Mouse (Mus musculus): Measurements from ENCODE around the gene Cyp2b13. TPM values are rescaled to one million over a fixed set of nuclear protein-coding genes. Genes with fewer than 3 reads are reported as not detected.
"Not testable (repeated sequence)": the region's sequence is repeated elsewhere in the genome, so short reads cannot be mapped to it uniquely, and the experiment has no call there.

Gene Cyp2b13
- not detected in 2 replicates for polyA plus RNA-seq (2015; fragmentation: Nextera tagmentation; extraction: Ambion mirVana)

DNA sequence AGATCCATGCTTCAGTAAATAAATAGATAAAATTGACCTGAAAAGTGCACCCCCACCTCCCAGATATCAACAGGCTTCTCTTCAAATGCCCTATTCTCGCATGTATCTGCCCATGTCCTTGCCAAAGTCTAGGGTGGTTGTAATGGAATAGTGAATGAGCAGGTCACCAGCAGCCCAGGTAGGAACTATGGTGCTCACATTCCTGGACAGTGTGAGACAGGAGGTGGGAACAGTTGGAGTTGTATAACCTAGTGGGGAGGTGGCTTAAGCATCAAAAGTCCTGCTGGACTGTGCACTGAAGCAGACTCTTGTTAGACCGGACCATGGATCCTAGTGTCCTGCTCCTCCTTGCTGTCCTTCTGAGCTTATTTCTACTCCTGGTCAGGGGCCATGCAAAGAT, at the start of gene Cyp2b13:
Cyp2b13 (plus strand) TSS at position 301 of the 400 bp plus-strand sequence.
- not testable (repeated sequence) for H3K36me3 ChIP-seq (ENCODE audit: control insufficient read depth, insufficient read depth, low read length); H3K27me3 ChIP-seq (replicated peaks; ENCODE audit: control insufficient read depth, insufficient read depth, low read length); H3K9me3 ChIP-seq (ENCODE audit: control insufficient read depth, low read length); H3K4me2 ChIP-seq (ENCODE audit: low read length); H3K4me1 ChIP-seq (ENCODE audit: control insufficient read depth, insufficient read depth, low read depth, low read length); H3K9ac ChIP-seq (ENCODE audit: low read depth, low read length); ATAC-seq; H3K27ac ChIP-seq (ENCODE audit: low read depth, low read length); H3K4me3 ChIP-seq (ENCODE audit: low read length)
- WGBS = 56% methylated on average over 1 of the region's 2 CpGs

DNA sequence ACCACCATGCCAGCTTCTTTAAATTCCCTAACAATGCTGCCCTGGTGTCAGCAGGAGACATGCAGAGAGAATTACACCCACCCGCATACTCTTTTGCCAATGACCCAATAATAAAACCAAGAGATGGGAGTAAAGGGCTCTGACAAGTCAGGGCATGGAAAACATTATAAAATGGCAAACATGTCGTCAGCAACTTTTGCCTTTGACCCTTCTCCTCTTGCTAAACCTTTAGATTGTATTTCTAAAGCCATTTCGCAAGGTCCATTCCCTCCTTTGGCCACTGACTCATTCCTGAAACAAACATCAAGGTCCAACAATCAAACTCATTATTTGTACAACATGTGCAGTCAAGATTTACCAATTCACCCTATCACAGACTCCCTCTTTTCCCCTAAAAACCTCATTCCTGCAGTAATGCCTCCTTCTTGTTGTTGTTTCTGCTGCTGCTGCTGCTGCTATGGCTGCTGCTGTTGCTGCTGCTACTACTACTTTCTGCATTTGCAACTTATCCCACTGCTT, 41.4 kb upstream of the Cyp2b13 start:
- H3K9ac ChIP-seq (ENCODE audit: low read depth, low read length); H3K27me3 ChIP-seq (replicated peaks; ENCODE audit: control insufficient read depth, insufficient read depth, low read length); H3K4me3 ChIP-seq (ENCODE audit: low read length); H3K27ac ChIP-seq (ENCODE audit: low read depth, low read length); H3K36me3 ChIP-seq (ENCODE audit: control insufficient read depth, insufficient read depth, low read length); H3K9me3 ChIP-seq (ENCODE audit: control insufficient read depth, low read length); H3K4me1 ChIP-seq (ENCODE audit: control insufficient read depth, insufficient read depth, low read depth, low read length); H3K4me2 ChIP-seq (ENCODE audit: low read length); ATAC-seq: not testable (repeated sequence)
- 100% methylated on average over 1 of the region's 3 CpGs for whole genome bisulfite sequencing

DNA sequence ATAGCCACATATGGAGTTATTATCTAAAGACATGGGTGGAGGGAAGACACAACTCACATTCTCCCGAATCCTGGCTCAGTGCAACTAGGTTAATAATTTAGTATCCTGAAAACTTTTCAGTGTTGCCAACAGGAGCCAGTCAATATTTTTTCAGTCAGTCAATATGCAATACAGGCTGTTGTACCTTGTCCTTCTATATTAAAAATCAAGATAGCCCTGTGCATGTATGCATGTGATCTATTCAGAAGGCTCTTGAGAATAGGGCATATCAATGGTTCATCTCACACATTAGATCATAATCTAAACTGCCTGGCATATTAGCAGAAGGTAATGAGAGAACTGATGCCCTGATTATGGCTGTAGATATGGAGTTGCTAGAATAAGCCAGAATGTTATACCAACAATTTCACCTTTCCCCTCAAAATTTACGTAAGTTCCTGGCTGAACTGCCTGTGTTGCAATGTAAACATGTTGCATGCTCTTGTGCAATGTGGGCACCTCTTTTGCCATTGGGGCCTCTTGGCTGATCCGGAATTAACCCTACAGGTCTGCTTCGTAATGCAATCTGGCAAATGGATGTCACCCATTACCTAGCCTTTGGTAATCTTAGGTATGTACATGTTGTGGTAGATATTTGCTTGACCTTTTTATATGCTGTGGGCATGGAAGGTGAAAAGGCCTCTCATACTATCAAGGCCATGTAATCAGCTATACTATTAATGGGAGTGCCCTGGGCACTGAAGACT, 6.2 kb upstream of the Cyp2b13 start:
- H3K27me3 ChIP-seq (replicated peaks; ENCODE audit: control insufficient read depth, insufficient read depth, low read length); H3K27ac ChIP-seq (ENCODE audit: low read depth, low read length); H3K9me3 ChIP-seq (ENCODE audit: control insufficient read depth, low read length); H3K4me2 ChIP-seq (ENCODE audit: low read length); ATAC-seq; H3K4me3 ChIP-seq (ENCODE audit: low read length); H3K36me3 ChIP-seq (ENCODE audit: control insufficient read depth, insufficient read depth, low read length); H3K4me1 ChIP-seq (ENCODE audit: control insufficient read depth, insufficient read depth, low read depth, low read length); H3K9ac ChIP-seq (ENCODE audit: low read depth, low read length): not testable (repeated sequence)
- 83% methylated on average over 3 of the region's 4 CpGs for WGBS

DNA sequence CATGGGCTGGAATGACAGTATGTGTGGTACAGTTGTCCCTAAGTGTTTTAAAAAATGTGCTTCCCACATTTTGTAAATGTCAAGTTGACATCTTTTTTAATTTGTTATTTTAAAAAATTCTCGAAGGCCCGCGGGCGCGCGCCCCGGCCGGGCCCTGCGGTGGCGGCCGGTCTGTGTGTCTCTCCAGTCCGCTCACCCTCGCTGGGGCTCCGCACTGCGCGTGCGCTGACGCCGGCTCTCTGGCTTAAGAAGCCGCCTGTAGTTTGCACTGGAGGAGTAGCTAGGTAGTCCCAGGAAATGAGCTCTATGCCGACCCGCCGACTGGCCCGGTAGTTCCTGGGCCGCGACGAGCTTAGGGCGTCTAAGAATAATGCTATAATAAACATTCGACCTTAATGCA, 10.4 kb downstream of the Cyp2b13 start:
- not testable (repeated sequence) for H3K4me3 ChIP-seq (ENCODE audit: low read length); H3K9me3 ChIP-seq (ENCODE audit: control insufficient read depth, low read length); ATAC-seq; H3K27me3 ChIP-seq (replicated peaks; ENCODE audit: control insufficient read depth, insufficient read depth, low read length); H3K9ac ChIP-seq (ENCODE audit: low read depth, low read length); H3K4me2 ChIP-seq (ENCODE audit: low read length); H3K36me3 ChIP-seq (ENCODE audit: control insufficient read depth, insufficient read depth, low read length); H3K27ac ChIP-seq (ENCODE audit: low read depth, low read length); H3K4me1 ChIP-seq (ENCODE audit: control insufficient read depth, insufficient read depth, low read depth, low read length)
- 56% methylated on average over 29 of the region's 29 CpGs for WGBS

DNA sequence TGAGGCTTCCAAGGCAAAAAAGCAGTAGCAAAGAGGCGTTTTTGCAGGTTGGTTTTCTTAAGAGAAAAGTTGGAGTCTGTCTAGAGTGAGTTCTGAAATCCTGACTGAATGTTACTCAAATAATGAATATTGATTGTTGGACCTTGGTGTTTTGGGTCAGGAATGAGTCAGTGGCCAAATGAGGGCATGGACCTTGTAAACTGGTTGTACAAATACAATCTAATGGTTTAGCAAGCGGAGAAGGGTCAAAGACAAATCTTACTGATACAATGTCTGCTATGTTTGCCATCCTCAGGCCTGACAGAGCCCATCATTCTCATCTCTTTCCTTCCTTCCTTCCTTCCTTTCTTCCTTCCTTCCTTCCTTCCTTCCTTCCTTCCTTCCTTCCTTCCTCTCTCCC, 21.3 kb downstream of the Cyp2b13 start:
- Histone ChIP-seq H3K4me1 (ENCODE audit: control insufficient read depth, insufficient read depth, low read depth, low read length) (no peaks in the 10 kb centered on the region), H3K27me3 (replicated peaks; ENCODE audit: control insufficient read depth, insufficient read depth, low read length) (no peaks in the 10 kb centered on the region), H3K9ac (ENCODE audit: low read depth, low read length) (no peak overlapping the region), H3K27ac (ENCODE audit: low read depth, low read length) (no peak overlapping the region), H3K36me3 (ENCODE audit: control insufficient read depth, insufficient read depth, low read length) (no peaks in the 10 kb centered on the region), H3K4me3 (ENCODE audit: low read length) (no peak overlapping the region), H3K9me3 (ENCODE audit: control insufficient read depth, low read length) (peaks cover 24% of the 10 kb centered on the region), H3K4me2 (ENCODE audit: low read length) (no peak overlapping the region)
- WGBS = 60% methylated on average over 2 of the region's 2 CpGs
- ATAC-seq = no peak

DNA sequence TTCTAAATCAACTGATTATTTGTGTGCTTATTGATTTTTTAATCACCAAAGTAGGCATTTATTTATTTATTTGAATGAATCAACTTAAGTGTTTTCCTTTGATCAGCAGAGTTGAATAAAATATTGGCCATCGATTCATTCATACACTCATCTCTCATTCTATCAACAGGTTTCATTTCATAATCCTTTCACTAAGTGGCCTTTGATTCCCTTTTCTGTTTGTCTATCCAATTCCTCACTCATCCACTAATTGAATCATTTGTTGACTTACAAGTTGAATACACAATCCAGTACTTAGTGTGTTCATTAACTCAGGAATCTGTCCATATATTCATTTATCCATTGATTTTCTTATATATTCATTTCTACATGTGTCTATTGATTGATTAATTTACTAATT, 26.1 kb downstream of the Cyp2b13 start:
- no peak overlapping the region for H3K27ac ChIP-seq (ENCODE audit: low read depth, low read length)
- H3K27me3 ChIP-seq (replicated peaks; ENCODE audit: control insufficient read depth, insufficient read depth, low read length) = no peaks in the 10 kb centered on the region
- no peaks in the 10 kb centered on the region for H3K36me3 ChIP-seq (ENCODE audit: control insufficient read depth, insufficient read depth, low read length)
- WGBS = 88% methylated on average over 1 of the region's 1 CpGs
- no peak for ATAC-seq
- peaks cover 17% of the 10 kb centered on the region for H3K9me3 ChIP-seq (ENCODE audit: control insufficient read depth, low read length)
- H3K4me2 ChIP-seq (ENCODE audit: low read length) = no peak overlapping the region
- H3K4me3 ChIP-seq (ENCODE audit: low read length) = no peak overlapping the region
- H3K4me1 ChIP-seq (ENCODE audit: control insufficient read depth, insufficient read depth, low read depth, low read length) = no peaks in the 10 kb centered on the region
- no peak overlapping the region for H3K9ac ChIP-seq (ENCODE audit: low read depth, low read length)

DNA sequence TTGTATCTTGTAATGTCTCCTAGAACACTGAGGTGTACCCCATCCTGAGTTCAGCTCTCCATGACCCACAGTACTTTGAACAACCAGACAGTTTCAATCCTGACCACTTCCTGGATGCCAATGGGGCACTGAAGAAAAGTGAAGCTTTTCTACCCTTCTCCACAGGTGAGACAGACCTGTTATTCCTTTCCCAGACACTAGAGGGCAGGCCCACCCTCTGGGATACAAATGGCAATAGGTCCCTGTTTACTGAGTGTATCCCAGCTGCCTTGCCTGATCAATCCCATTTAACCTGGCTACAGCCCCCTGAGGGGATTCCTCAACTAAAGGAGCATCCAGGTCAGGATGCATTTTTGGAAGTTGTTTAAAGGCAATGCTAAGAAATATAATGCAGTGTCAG, 27.3 kb downstream of the Cyp2b13 start:
- not testable (repeated sequence) for ATAC-seq; H3K9ac ChIP-seq (ENCODE audit: low read depth, low read length); H3K36me3 ChIP-seq (ENCODE audit: control insufficient read depth, insufficient read depth, low read length); H3K27me3 ChIP-seq (replicated peaks; ENCODE audit: control insufficient read depth, insufficient read depth, low read length); H3K4me1 ChIP-seq (ENCODE audit: control insufficient read depth, insufficient read depth, low read depth, low read length); H3K27ac ChIP-seq (ENCODE audit: low read depth, low read length); H3K4me2 ChIP-seq (ENCODE audit: low read length); H3K4me3 ChIP-seq (ENCODE audit: low read length)
- peaks cover 11% of the 10 kb centered on the region for H3K9me3 ChIP-seq (ENCODE audit: control insufficient read depth, low read length)

DNA sequence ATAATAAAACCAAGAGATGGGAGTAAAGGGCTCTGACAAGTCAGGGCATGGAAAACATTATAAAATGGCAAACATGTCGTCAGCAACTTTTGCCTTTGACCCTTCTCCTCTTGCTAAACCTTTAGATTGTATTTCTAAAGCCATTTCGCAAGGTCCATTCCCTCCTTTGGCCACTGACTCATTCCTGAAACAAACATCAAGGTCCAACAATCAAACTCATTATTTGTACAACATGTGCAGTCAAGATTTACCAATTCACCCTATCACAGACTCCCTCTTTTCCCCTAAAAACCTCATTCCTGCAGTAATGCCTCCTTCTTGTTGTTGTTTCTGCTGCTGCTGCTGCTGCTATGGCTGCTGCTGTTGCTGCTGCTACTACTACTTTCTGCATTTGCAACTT, 78.3 kb downstream of the Cyp2b13 start:
- no CpG with 5 or more reads among the region's 2 CpGs for WGBS
- H3K9ac ChIP-seq (ENCODE audit: low read depth, low read length); H3K27me3 ChIP-seq (replicated peaks; ENCODE audit: control insufficient read depth, insufficient read depth, low read length); H3K4me1 ChIP-seq (ENCODE audit: control insufficient read depth, insufficient read depth, low read depth, low read length); H3K36me3 ChIP-seq (ENCODE audit: control insufficient read depth, insufficient read depth, low read length); H3K9me3 ChIP-seq (ENCODE audit: control insufficient read depth, low read length); H3K27ac ChIP-seq (ENCODE audit: low read depth, low read length); H3K4me3 ChIP-seq (ENCODE audit: low read length); H3K4me2 ChIP-seq (ENCODE audit: low read length); ATAC-seq: not testable (repeated sequence)

DNA sequence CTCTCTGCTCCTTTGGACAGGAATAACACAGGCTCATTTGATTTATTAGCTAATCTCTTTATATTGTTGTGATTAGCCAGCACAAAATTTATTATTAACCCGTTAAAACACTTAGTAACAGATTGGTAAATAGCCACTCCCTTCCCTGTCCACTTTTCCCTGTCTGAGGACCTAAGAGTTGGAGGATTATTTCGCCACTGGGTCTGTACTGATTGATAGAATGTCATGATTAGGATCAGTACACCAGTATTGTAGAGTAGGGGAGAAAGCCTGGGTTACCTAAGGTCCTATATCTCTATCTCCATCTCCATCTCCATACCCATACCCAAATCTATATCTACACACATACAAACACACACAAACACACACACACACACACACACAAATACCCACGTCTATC, 82.4 kb downstream of the Cyp2b13 start:
- not testable (repeated sequence) for H3K4me3 ChIP-seq (ENCODE audit: low read length); H3K9ac ChIP-seq (ENCODE audit: low read depth, low read length); H3K27ac ChIP-seq (ENCODE audit: low read depth, low read length); ATAC-seq; H3K4me1 ChIP-seq (ENCODE audit: control insufficient read depth, insufficient read depth, low read depth, low read length); H3K36me3 ChIP-seq (ENCODE audit: control insufficient read depth, insufficient read depth, low read length); H3K27me3 ChIP-seq (replicated peaks; ENCODE audit: control insufficient read depth, insufficient read depth, low read length); H3K4me2 ChIP-seq (ENCODE audit: low read length); H3K9me3 ChIP-seq (ENCODE audit: control insufficient read depth, low read length)
- 100% methylated on average over 1 of the region's 3 CpGs for WGBS

Measured in hindbrain, embryonic 16.5 days (tissue).